Mouse (Mus musculus) gonadal fat pad, adult 2 months (tissue): ENCODE data around the gene Ilvbl. TPM values are rescaled to one million over a fixed set of nuclear protein-coding genes. Genes with fewer than 3 reads are reported as not detected.
"Not testable (repeated sequence)": the region's sequence is repeated elsewhere in the genome, so short reads cannot be mapped to it uniquely, and the experiment has no call there.

Source experiments
- DNase-seq: peaks from one replicate; pipeline ENCODE4 v3.0.0-alpha.2; 2012; ENCODE audit warnings: low read depth
- polyA plus RNA-seq: library from polyadenylated mRNA; depleted of rRNA; stranded (reverse); fragments of >200 nt; gene quantifications from 2 replicates; pipeline ENCODE4 v1.2.3, GENCODE M21; 2012; rRNA removed

The Ilvbl gene
- polyA plus RNA-seq: 57.2 and 63.0 TPM in 2 replicates

DNA sequence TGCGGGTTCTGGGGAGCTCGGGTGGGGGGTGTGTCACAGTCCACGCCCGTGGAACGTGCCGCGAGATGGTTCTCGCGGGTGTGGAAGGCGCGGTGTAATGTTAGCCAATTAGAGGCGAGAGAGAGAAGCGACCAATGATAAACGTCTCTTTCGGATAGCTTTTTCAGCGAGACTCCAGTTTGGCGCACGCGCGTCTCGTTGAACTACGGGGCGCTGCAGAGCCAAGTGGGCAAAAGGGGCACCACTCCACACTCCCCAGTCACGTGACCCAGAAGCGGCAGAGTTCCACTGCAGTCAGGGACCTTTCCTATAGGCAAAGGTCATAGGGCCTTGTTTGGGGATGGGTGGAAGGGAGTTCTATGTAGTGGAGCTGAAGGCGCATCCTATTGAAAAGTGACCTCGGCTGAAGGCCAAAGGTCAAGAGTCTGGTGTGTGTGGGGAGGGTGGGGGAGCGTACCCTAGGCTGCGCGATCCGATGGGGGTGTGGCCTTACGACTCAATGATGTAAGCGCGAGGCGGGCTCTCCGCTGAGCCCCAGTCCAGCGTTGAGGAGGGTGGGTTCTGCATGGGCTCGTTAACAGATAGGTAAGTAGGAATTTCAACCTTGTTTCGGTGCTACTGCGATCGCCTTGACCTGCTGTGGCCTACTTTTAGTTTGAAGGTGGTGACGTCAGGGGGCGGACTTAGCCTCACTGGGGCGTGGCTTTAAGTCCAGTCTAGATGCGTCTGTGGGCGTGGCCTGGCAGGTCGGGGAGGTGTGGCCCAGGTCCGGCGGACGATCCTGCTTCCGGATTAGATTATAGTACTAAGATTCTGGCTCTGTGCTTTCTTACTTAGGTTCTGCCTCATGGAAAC, at the start of gene Ilvbl:
Ilvbl (plus strand) TSS at position 97 of the 855 bp plus-strand sequence.
- DNase-seq: no peak

DNA sequence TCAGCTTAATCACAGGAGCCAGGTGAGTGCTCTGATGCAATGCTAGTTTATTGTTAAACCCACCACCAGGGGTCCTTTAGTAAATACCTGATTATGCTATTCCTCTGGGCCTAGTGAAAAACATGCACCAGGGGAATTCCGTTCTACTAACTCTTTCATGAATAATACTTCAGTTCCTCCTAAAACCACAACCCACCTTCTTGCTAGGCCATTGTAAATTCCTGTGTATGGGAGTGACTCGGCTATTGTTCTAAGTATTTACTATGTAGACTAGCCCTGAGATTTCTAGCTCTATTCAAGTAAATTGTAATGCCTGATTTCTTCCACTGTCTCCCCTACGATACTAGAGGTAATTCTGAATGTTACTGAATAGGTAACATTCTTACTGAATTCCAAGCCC, 49.1 kb upstream of the Ilvbl start:
- DNase-seq: not testable (repeated sequence)

DNA sequence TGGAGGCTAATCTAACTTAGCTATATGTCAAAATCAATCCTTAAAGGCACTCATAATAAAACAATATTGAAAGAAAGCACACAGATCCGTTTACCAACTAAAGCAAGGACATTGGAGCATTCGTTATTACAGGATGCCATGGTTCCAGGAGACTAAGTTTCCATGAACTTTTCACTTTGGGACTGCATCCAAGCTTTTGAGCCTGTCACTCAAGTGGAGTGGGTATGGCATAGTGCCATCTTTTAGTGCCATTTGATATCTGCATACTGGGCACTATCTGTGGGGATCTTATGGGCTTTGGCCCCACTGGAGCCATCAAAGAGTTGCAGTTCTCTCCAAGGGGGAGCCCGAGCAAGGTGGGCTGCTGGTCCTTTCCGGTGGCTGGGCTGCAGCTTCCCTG, 48.6 kb upstream of the Ilvbl start:
- no peak for DNase-seq

DNA sequence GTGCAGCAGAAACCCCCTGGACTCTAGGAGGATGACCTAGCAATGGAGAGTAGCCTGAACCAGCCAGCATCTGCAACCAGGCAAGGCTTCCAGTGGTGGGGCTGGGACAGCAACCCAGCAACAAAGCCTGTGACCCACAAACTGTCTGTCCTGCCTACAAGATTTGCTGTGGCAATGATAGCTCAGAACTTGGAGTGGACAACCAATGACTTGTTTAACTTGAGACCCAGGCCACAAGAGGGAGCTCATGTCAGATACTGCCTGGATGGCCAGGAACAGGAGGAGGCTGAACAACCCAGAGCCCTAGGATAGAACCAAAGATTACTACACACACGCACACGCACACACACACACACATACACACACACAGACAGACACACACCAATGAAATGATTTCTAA, 33.2 kb upstream of the Ilvbl start:
- no peak for DNase-seq

DNA sequence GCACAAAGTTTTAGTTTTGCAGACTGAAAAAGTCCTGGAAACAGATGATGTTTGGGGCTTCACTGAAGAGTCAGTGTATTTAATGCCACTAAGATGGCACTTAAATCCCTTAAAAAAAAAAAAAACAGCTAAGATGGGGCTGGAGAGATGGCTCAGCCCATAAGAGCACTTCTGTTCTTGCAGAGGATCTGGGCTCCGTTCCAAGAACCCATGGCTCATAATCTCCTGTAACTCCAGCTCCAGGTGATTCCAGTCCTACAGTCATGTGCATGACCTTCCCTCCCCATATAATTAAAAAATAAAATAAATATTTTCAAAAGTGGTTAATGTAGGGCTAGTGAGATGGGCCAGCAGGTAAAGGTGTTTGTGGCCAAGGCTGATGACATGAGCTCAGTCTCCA, 9.1 kb upstream of the Ilvbl start:
- DNase-seq: no peak

DNA sequence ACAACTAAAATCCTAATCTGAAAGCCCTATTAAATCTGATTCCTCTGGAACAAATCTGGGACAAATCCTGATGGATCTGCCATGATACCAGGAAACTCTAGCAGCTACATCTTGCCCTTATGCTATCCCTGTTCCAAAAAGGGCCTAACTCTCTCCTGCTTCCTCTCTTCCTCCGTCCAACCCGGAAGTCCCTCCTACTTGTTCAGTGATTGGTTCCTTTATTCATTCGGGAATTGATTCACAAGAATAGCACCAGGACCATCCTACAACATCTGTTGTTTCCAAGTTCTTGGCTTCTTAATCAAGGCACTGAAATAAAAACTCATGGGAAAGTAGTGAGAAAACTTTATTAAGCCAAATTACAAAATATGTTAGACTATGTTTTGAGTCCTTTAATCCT, 5.0 kb upstream of the Ilvbl start:
- no peak for DNase-seq

DNA sequence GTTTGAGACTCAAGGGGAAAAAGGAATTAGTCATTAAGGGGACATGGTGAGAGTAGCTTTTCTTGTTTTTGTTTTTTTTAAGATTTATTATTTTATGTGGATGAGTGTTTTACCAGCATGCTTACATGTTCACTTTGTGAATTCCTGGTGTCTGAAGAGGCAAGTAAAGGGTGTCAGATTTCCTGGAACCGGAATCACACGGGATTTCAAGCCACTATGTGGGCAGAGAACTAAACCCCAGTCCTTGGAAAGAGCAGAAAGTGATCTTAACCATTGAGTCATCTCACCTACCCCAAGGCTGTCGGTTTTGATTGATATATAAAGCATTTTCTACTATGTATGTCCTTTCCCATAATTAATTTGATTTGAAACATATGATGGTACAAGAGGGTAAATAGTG, 4.5 kb upstream of the Ilvbl start:
- no peak for DNase-seq

DNA sequence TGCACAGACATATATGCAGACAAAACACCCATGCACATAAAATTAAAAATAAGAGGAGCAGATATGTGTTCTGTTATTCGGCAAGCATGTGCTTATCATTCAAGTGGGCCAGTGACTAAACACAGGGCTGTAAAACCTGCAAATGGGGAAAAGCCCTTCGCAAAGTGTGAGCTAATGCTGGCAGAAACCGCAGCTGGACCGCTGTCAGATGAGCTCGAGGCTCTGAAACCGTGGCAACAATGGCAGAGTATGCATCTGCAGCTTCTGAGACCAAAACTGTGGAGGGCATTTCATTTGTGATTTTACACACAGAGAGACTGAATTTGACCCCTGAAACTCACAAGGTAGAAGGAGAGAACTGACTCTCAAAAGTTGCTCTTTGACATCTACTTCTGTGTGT, 3.7 kb upstream of the Ilvbl start:
- DNase-seq: no peak

DNA sequence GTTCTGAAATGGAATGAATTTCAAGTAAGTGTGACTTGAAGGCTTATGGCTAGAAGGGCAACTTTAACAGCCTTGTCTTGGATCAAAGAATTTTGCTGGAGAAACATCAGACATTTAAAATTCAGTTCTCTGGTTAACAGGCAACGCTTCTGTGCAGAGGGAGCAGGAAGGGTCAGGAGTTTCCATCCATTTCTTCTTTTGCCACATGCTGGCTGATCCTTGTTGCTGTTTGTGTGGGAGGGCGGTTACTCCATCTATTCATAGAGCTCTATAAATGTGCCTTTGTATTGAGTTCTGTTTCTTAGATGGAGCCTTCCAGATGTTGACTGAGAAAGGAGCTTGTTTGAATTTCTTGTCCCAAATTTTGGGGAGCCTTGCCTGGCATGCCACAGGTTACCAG, 3.2 kb upstream of the Ilvbl start:
- DNase-seq: no peak

- no peak for DNase-seq
Observed at GRCm38 (mm10) chr10:78573226-78573625, 920 bp upstream of the Ilvbl start.

GRCm38 (mm10) chr10:78575105-78575632, 1.0 kb downstream of the Ilvbl start:
- no peak for DNase-seq

DNA sequence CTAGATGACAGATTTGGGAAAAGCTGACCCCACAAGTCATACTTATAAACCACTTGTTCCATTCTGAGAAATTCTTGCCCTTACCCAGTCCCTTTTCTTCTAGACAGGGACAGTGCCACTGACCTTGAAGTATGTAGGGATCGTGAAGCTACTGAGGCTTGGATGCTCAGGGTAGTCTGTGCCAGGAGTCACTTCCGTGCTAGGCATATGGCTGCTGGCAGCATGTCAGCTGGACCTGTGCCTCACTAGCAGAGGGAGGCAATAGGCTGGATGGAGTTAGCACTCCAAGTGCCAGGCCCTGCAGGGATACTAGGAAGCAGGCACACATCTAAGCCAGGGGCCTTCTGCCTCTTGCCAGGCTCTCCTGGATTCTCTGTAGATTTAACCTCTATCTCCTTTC, 1.5 kb downstream of the Ilvbl start:
- DNase-seq: no peak

DNA sequence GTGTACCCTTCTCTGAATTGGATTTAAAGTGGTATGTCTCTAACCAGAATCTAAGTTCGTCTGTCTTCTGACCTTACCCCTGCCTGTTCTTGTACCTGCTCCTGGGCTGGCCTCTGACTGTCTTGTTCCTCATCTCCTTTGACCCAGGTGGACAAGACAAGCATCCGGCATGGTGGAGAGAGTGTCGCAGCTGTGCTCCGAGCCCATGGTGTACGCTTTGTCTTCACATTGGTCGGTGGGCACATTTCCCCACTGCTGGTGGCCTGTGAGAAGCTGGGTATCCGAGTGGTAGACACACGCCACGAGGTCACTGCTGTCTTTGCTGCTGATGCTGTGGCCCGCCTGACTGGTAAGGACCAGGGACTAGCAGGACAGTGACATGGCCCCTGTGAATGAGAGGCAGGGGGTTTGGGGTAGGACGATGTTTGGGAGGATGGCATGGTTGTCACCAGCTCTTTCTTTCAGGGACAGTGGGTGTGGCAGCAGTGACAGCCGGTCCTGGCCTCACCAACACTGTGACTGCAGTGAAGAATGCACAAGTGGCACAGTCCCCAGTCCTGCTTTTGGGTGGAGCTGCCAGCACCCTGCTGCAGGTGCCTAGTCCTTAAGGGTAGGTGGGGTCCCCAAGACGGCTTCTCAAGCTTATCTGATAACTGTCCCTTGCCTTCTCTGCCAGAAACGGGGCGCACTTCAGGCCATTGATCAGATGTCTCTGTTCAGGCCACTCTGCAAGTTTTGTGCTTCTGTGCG, 2.5 kb downstream of the Ilvbl start:
- no peak for DNase-seq

DNA sequence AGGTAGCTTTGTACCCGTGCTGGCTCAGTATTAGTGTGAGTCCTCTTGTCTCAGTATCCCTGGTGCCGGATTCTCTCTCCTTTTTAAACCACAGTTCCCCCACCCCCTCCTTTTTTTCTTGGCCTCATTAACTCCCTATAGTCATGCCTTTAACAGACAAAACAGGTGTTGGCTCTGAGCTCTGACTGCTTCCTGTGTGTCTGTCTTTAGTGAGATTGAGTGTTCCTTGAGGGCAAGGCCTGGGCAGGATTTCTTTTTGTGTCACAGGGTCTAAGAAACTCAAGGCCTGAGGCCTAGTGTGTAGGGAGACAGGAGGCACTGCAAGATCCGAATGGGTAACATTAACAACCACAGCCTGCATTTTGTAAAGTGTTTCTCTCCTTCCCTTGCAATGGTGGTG, 4.1 kb downstream of the Ilvbl start:
- DNase-seq: no peak

- DNase-seq: no peak
Observed at GRCm38 (mm10) chr10:78581121-78581520, 7.0 kb downstream of the Ilvbl start.

DNA sequence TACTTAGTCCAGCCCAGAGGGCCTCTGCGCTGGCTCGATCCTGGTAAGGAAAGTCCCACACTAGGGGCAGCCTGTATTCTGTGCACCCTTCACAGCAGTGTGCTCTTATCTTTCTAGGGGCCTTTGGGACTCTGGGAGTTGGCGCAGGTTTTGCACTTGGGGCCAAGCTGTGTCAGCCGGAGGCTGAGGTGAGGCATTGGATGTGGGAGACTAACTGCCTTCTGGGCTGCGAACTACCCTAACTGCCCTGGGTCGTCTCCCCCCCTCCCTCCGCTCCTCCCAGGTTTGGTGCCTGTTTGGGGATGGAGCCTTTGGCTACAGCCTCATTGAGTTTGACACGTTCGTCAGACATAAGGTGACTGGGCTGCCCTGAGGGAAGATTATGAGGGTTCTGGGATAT, 9.2 kb downstream of the Ilvbl start:
- no peak for DNase-seq

GRCm38 (mm10) chr10:78583939-78584338, 9.8 kb downstream of the Ilvbl start:
- no peak for DNase-seq

- no peak for DNase-seq
Observed at GRCm38 (mm10) chr10:78584996-78585395, 10.8 kb downstream of the Ilvbl start.

GRCm38 (mm10) chr10:78585606-78586005, 11.5 kb downstream of the Ilvbl start:
- no peak for DNase-seq

- DNase-seq: no peak
Observed at GRCm38 (mm10) chr10:78586026-78586425, 11.9 kb downstream of the Ilvbl start.

DNA sequence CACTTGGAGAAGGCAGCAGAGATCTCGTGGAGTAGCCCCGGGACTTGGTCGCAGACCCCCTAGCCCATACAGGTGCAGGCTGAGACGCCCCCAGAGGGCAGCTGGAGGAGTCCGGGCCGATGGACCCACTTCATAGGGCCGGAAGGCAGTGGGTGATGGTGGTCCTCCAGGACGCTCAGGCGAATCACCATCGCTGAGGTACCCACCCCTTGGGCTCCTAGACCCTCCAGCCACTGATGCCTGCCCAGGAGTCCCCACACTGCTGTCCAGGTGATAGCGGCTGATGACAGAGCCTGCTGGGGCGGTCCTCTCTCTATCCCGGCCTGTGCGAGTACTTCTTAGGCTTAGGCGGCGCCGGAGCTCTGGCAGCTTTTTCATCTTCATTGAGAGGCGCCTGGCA, 15.1 kb downstream of the Ilvbl start:
- DNase-seq: no peak

DNA sequence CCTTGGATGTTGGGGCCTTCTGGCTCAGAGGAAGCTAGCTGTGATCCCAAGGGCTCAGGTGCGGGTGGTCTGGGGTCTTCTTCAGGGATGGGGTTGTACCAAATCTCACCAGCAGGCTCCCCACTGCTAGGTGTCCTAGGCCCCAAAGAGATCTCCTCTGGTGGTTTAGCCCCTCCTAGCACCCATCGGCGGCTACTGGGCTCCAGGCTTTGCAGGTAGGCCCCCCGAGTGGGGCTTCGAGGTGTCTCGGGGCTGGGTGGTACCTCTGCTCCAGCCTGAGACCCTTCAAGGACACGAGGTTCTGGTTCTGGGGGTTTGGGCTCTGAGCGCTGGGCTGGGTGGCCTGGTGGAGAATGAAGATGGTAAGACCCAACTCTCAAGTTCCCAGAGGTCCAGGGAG, 15.8 kb downstream of the Ilvbl start:
- no peak for DNase-seq

DNA sequence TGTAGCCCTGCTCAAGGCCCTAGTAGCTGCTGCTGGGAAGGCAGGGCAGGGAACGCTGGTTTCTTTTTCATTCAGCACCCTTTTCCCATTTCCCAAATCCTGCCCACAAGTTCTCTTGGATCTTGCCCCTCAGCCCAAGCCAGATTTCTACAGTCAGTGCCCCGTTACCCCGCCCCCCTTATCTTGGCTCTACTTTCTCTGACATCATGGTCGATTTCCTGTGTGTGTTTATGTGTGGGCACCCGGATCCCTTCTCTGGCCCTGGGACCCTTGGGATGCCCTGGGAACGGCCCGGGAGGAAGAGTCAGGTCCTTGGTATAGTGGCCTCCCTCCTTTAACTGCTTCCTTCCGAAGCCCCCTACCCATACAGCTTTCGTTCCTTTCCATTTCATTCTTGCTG, 16.6 kb downstream of the Ilvbl start:
- DNase-seq: no peak
